Mouse (Mus musculus) layer of hippocampus, adult 9-11 months (tissue): ENCODE measurements around the gene Crb1.
"Not testable (repeated sequence)": the region's sequence is repeated elsewhere in the genome, so short reads cannot be mapped to it uniquely, and the experiment has no call there.

Experiments
- DNase-seq: peaks from one replicate; pipeline ENCODE4 v3.0.0; 2022

Gene Crb1

GRCm38 (mm10) chr1:139328286-139328685 is 48.6 kb downstream of the Crb1 start:
- peak; percentile 68 for DNase-seq

GRCm38 (mm10) chr1:139325378-139325777 is 51.5 kb downstream of the Crb1 start:
- no peak for DNase-seq

- no peak for DNase-seq
These were observed 57.1 kb downstream of the Crb1 start for GRCm38 (mm10) chr1:139319798-139320197.

- no peak for DNase-seq
These were observed 62.5 kb downstream of the Crb1 start for GRCm38 (mm10) chr1:139314297-139314874.

- no peak for DNase-seq
These were observed 68.0 kb downstream of the Crb1 start for GRCm38 (mm10) chr1:139308915-139309314.

GRCm38 (mm10) chr1:139302519-139302918 is 74.4 kb downstream of the Crb1 start:
- DNase-seq, result not testable (repeated sequence)

GRCm38 (mm10) chr1:139301830-139302229 is 75.1 kb downstream of the Crb1 start:
- DNase-seq, result no peak

- DNase-seq, result no peak
These were observed 84.9 kb downstream of the Crb1 start for GRCm38 (mm10) chr1:139292023-139292422.

GRCm38 (mm10) chr1:139291593-139291992 is 85.3 kb downstream of the Crb1 start:
- DNase-seq, result no peak

- no peak for DNase-seq
These were observed 100.1 kb downstream of the Crb1 start for GRCm38 (mm10) chr1:139276619-139277320.

- peak; percentile 58 for DNase-seq
These were observed 109.1 kb downstream of the Crb1 start for GRCm38 (mm10) chr1:139267844-139268243.

GRCm38 (mm10) chr1:139264245-139264644 is 112.7 kb downstream of the Crb1 start:
- DNase-seq, result no peak

- DNase-seq, result no peak
These were observed 113.7 kb downstream of the Crb1 start for GRCm38 (mm10) chr1:139263158-139263557.

- no peak for DNase-seq
These were observed 121.3 kb downstream of the Crb1 start for GRCm38 (mm10) chr1:139255581-139255980.

- no peak for DNase-seq
These were observed 124.9 kb downstream of the Crb1 start for GRCm38 (mm10) chr1:139252041-139252440.

GRCm38 (mm10) chr1:139249159-139249558 is 127.7 kb downstream of the Crb1 start:
- no peak for DNase-seq

- DNase-seq, result no peak
These were observed 130.0 kb downstream of the Crb1 start for GRCm38 (mm10) chr1:139246723-139247380.

- DNase-seq, result no peak
These were observed 140.1 kb downstream of the Crb1 start for GRCm38 (mm10) chr1:139236794-139237193.

- no peak for DNase-seq
These were observed 142.0 kb downstream of the Crb1 start for GRCm38 (mm10) chr1:139234611-139235568.

GRCm38 (mm10) chr1:139232636-139233035 is 144.3 kb downstream of the Crb1 start:
- no peak for DNase-seq

GRCm38 (mm10) chr1:139224309-139224949 is 152.5 kb downstream of the Crb1 start:
- DNase-seq, result no peak

GRCm38 (mm10) chr1:139223804-139224203 is 153.1 kb downstream of the Crb1 start:
- no peak for DNase-seq
